Mouse (Mus musculus): ENCODE results near the gene Scaf8. TPM values are rescaled to one million over a fixed set of nuclear protein-coding genes. Genes with fewer than 3 reads are reported as not detected.
"Not testable (repeated sequence)": the region's sequence is repeated elsewhere in the genome, so short reads cannot be mapped to it uniquely, and the experiment has no call there.

Scaf8 gene
- total and polyA plus RNA-seq, 3 experiments = 14.4 to 24.6 TPM; not detected in 1

- not testable (repeated sequence) for H3K79me2 ChIP-seq (ENCODE audit: control insufficient read depth, insufficient read depth, low read length, poor library complexity); H3K27ac ChIP-seq (ENCODE audit: control insufficient read depth, low read depth, low read length); H3K27me3 ChIP-seq (ENCODE audit: control insufficient read depth in 1 of 2, insufficient read depth in 2 of 2, low read length in 2 of 2); H3K9me3 ChIP-seq (replicated peaks; ENCODE audit: insufficient read depth, low read length); H3K4me1 ChIP-seq (ENCODE audit: control insufficient read depth in 1 of 2, insufficient read depth in 2 of 2, low read length in 2 of 2); H3K36me3 ChIP-seq (ENCODE audit: control insufficient read depth in 1 of 2, insufficient read depth in 2 of 2, low read length in 2 of 2)
- H3K9ac ChIP-seq (ENCODE audit: control insufficient read depth, low read depth, low read length, poor library complexity, severe bottlenecking) = peak overlapping the region; percentile 65
- TF ChIP-seq ZNF384 (IDR thresholded peaks at IDR 0.05; ENCODE audit: low read depth, low read length) (peak; percentile 90), CTCF (IDR thresholded peaks at IDR 0.05 in 2 of 3, conservative IDR thresholded peaks at IDR 0.05 in 1 of 3; ENCODE audit: control insufficient read depth in 1 of 3, insufficient read depth in 1 of 3, low read depth in 2 of 3, low read length in 3 of 3, poor library complexity in 1 of 3, severe bottlenecking in 1 of 3) (peak; percentile 31 to 55 (median 33))
- DNase-seq (ENCODE audit: low read depth, low spot score) = peak; percentile 76
- H3K4me3 ChIP-seq (ENCODE audit: control insufficient read depth in 1 of 2, insufficient read depth in 1 of 2, low read depth in 2 of 2, low read length in 2 of 2) = peak overlapping the region; percentile 60 to 87
Observed at GRCm38 (mm10) chr17:3082756-3083749, 31.7 kb upstream of the Scaf8 start.

- Histone ChIP-seq H3K4me3 (ENCODE audit: control insufficient read depth in 1 of 2, insufficient read depth in 1 of 2, low read depth in 2 of 2, low read length in 2 of 2) (peak overlapping the region; percentile 60 to 87), H3K79me2 (ENCODE audit: control insufficient read depth, insufficient read depth, low read length, poor library complexity) (no peaks in the 10 kb centered on the region; the same call in 1 of the 2 replicates), H3K4me1 (ENCODE audit: control insufficient read depth in 1 of 2, insufficient read depth in 2 of 2, low read length in 2 of 2) (peaks cover 0 to 2% of the 10 kb centered on the region in 2 experiments; a peak in 1 of 4 replicates), H3K9ac (ENCODE audit: control insufficient read depth, low read depth, low read length, poor library complexity, severe bottlenecking) (peak overlapping the region; percentile 91), H3K27ac (ENCODE audit: control insufficient read depth, low read depth, low read length) (peak overlapping the region; percentile 88), H3K27me3 (ENCODE audit: control insufficient read depth in 1 of 2, insufficient read depth in 2 of 2, low read length in 2 of 2) (no peaks in the 10 kb centered on the region), H3K36me3 (ENCODE audit: control insufficient read depth in 1 of 2, insufficient read depth in 2 of 2, low read length in 2 of 2) (no peaks in the 10 kb centered on the region), H3K9me3 (replicated peaks; ENCODE audit: insufficient read depth, low read length) (no peaks in the 10 kb centered on the region)
- DNase-seq (ENCODE audit: low read depth, low spot score) = peak; percentile 99
- no peak for TF ChIP-seq TAL1 (IDR thresholded peaks at IDR 0.05; ENCODE audit: low read length)
- TF ChIP-seq BHLHE40 (IDR thresholded peaks at IDR 0.05; ENCODE audit: borderline replicate concordance, low read depth, low read length) = no peak
- 0 out of 2 replicates have a peak, but pooled peaks have one; percentile 3 for TF ChIP-seq NRF1 (IDR thresholded peaks at IDR 0.05; ENCODE audit: insufficient read depth, low read depth, low read length, poor library complexity, severe bottlenecking)
- no peak for TF ChIP-seq POLR2AphosphoS2 (IDR thresholded peaks at IDR 0.05; ENCODE audit: low read length)
- peak; percentile 36; the same call in 1 of the 2 replicates for TF ChIP-seq NELFE (IDR thresholded peaks at IDR 0.05; ENCODE audit: low read depth, low read length)
- TF ChIP-seq ZMIZ1 (IDR thresholded peaks at IDR 0.05; ENCODE audit: low read depth, low read length) = no peak
- TF ChIP-seq HCFC1 (IDR thresholded peaks at IDR 0.05; ENCODE audit: low read depth, low read length) = peak; percentile 88
- TF ChIP-seq USF2 (IDR thresholded peaks at IDR 0.05; ENCODE audit: borderline replicate concordance in 1 of 2, insufficient read depth in 1 of 2, low read depth in 1 of 2, low read length in 2 of 2) = no peak
- TF ChIP-seq SMC3 (IDR thresholded peaks at IDR 0.05; ENCODE audit: low read depth, low read length) = no peak
- TF ChIP-seq ZC3H11A (IDR thresholded peaks at IDR 0.05; ENCODE audit: low read depth, low read length) = no peak
- peak; percentile 52 for TF ChIP-seq TBP (IDR thresholded peaks at IDR 0.05; ENCODE audit: low read depth, low read length)
- TF ChIP-seq GATA1 (IDR thresholded peaks at IDR 0.05; ENCODE audit: low read depth, low read length) = no peak
- no peak for TF ChIP-seq MAFK (IDR thresholded peaks at IDR 0.05; ENCODE audit: borderline replicate concordance, low read depth, low read length)
- TF ChIP-seq CHD1 (IDR thresholded peaks at IDR 0.05; ENCODE audit: low read depth, low read length) = no peak
- TF ChIP-seq USF1 (IDR thresholded peaks at IDR 0.05; ENCODE audit: low read depth, low read length) = no peak
- peak; percentile 47; the same call in 1 of the 2 replicates for TF ChIP-seq SIN3A (IDR thresholded peaks at IDR 0.05; ENCODE audit: low read length)
- TF ChIP-seq MAZ (IDR thresholded peaks at IDR 0.05; ENCODE audit: low read depth, low read length) = no peak
- TF ChIP-seq MYB (IDR thresholded peaks at IDR 0.05; ENCODE audit: low read depth, low read length) = no peak
- TF ChIP-seq MAX (IDR thresholded peaks at IDR 0.05; ENCODE audit: low read length) = peak; percentile 42
- TF ChIP-seq ZNF384 (IDR thresholded peaks at IDR 0.05; ENCODE audit: low read depth, low read length) = peak; percentile 71
- TF ChIP-seq ELF1 (IDR thresholded peaks at IDR 0.05; ENCODE audit: low read depth, low read length) = peak; percentile 45; the same call in 1 of the 2 replicates
- TF ChIP-seq KAT2A (conservative IDR thresholded peaks at IDR 0.05; ENCODE audit: low read depth, low read length) = no peak; the same call in 1 of the 2 replicates
- TF ChIP-seq JUND (IDR thresholded peaks at IDR 0.05; ENCODE audit: low read depth, low read length) = no peak
- no peak for TF ChIP-seq ETS1 (IDR thresholded peaks at IDR 0.05; ENCODE audit: low read depth, low read length)
- 0 out of 4 replicates have a peak, but pooled peaks of 1 of the 2 experiments have one; percentile 0 for TF ChIP-seq EP300 (IDR thresholded peaks at IDR 0.05; ENCODE audit: low read depth in 1 of 2, low read length in 2 of 2)
- no peak for TF ChIP-seq RAD21 (IDR thresholded peaks at IDR 0.05; ENCODE audit: low read depth, low read length)
- no peak for TF ChIP-seq MYC (IDR thresholded peaks at IDR 0.05; ENCODE audit: low read depth, low read length)
Observed at GRCm38 (mm10) chr17:3083886-3084550, 30.8 kb upstream of the Scaf8 start.
